Mouse (Mus musculus): ENCODE measurements around the gene Olfr1248. TPM values are rescaled to one million over a fixed set of nuclear protein-coding genes. Genes with fewer than 3 reads are reported as not detected.
"Not testable (repeated sequence)": the region's sequence is repeated elsewhere in the genome, so short reads cannot be mapped to it uniquely, and the experiment has no call there.

Gene Olfr1248
- not detected in 2 replicates for polyA plus RNA-seq (2016; fragmentation: Nextera tagmentation; extraction: Ambion mirVana)

DNA sequence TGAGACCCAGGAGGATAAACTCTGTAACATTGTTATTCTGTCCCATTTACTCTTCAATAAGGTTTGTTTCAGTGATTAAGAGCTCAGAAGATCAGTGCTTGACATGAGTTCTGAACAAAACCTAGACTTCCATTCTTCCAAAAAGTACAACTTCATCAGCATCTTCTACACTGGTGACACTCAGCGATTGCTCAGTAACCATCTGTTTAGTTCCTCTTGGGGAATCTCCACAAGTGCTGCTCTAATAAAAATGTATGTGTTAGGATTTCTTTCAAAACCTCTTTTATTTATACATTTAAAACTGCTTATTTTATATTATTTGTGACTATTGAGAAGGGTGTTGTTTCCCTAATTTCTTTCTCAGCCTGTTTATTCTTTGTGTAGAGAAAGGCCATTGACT is at the start of gene Olfr1248:
TSS of gene Olfr1248 (minus strand) at position 101 of the 400 bp plus-strand sequence.
- H3K4me3 ChIP-seq; H3K27ac ChIP-seq; DNase-seq (ENCODE audit: low spot score); H3K27me3 ChIP-seq (ENCODE audit: insufficient read depth, poor library complexity, severe bottlenecking); H3K4me1 ChIP-seq (replicated peaks); H3K9me3 ChIP-seq; H3K36me3 ChIP-seq: not testable (repeated sequence)
- 92% methylated on average over 1 of the region's 1 CpGs for WGBS

DNA sequence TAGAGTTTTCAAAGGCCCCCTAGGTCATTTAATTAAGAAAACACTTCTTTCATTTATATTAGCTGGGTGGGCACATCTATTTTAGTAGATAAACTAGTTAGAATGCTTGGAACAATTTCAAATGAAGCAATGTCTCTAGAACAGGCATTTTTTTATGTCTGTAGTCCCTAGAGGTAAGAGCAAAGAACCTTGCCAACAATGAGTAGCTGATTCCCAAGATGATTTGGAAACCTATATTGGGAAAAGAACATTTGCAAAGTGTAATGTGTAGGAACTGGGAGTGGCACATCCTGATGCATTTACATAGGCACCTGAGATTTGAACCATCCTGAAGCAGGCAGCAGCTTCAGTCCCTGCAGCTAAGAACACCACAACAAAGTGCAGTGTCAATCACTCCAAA is 43.3 kb upstream of the Olfr1248 start, which contains the start of gene Olfr1250:
TSS of gene Olfr1250 (minus strand) at position 101 of the 400 bp plus-strand sequence.
- Histone ChIP-seq H3K9me3 (no peaks in the 10 kb centered on the region), H3K36me3 (no peaks in the 10 kb centered on the region), H3K27ac (no peak within 1 kb of the TSS), H3K4me3 (no peak within 1 kb of the TSS), H3K27me3 (ENCODE audit: insufficient read depth, poor library complexity, severe bottlenecking) (no peaks in the 10 kb centered on the region), H3K4me1 (replicated peaks) (no peaks in the 10 kb centered on the region)
- no peak for DNase-seq (ENCODE audit: low spot score)

DNA sequence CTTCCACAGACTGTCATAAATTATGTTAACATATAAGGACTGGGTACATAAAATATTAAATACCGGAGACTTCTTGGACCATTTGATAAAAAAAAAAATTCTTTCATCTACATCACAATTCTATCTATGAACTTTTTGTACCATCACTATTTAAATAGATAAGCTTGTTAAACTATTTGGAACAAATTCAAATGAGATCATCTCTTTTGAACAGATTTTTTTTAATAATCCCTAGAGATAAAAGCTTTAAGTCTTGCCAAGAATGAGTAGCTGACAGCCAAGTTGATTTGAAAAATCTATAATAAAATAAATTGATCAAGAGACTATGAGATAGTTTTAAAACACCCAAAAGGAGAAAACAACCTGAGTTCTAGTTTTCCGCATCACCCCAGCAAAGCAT is 16.8 kb upstream of the Olfr1248 start, which contains the start of gene Olfr1249:
TSS of gene Olfr1249 (minus strand) at position 101 of the 400 bp plus-strand sequence.
- DNase-seq (ENCODE audit: low spot score) = no peak
- no peak within 1 kb of the TSS for H3K4me3 ChIP-seq
- no peak within 1 kb of the TSS for H3K27ac ChIP-seq
- no peaks in the 10 kb centered on the region for H3K27me3 ChIP-seq (ENCODE audit: insufficient read depth, poor library complexity, severe bottlenecking)
- H3K9me3 ChIP-seq = no peaks in the 10 kb centered on the region
- WGBS = 97% methylated on average over 2 of the region's 2 CpGs
- no peaks in the 10 kb centered on the region for H3K36me3 ChIP-seq
- no peaks in the 10 kb centered on the region for H3K4me1 ChIP-seq (replicated peaks)

DNA sequence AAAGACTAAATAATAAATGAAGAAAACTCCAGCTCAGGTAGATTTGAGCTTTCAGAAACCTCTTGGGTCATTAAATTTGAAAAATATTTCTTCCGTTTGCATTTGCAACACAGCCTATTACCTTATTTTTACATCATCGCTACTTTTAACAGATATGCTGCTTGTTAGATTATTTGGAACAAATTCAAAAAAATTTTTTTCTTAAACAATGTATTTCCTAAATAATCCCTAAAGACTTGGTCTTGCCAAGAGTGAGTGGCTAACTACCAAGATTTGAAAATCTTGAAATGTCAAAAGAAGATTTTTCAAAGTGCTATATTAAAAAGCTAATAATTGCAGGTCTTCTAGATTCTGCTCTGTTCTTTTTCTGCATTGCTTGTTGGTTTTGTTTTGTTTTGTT is 4.0 kb downstream of the Olfr1248 start, which contains the start of gene Olfr1247:
TSS of gene Olfr1247 (minus strand) at position 101 of the 400 bp plus-strand sequence.
- no peak within 1 kb of the TSS for H3K4me3 ChIP-seq
- no peaks in the 10 kb centered on the region for H3K36me3 ChIP-seq
- H3K4me1 ChIP-seq (replicated peaks) = no peaks in the 10 kb centered on the region
- no peaks in the 10 kb centered on the region for H3K9me3 ChIP-seq
- no peak within 1 kb of the TSS for H3K27ac ChIP-seq
- H3K27me3 ChIP-seq (ENCODE audit: insufficient read depth, poor library complexity, severe bottlenecking) = no peaks in the 10 kb centered on the region
- WGBS = 91% methylated on average over 2 of the region's 2 CpGs
- no peak for DNase-seq (ENCODE audit: low spot score)

DNA sequence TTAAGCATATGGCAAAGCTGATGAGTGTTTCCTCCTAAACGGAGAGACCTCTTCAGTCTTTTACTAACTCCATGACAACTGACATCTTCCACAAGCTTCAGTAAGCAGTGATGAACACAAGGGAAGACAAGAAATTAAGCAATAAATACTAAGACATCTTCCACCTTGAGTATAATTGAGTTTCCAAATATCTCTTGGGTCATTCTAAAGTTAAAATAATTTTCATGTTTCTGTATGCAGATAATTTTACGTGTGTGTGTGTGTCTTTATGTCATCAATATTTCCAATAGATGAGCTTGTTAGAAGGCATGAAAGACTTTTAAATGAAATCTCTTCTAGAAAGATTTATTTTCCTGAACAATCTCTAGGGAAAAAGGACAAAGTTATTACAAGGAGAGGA is 25.0 kb downstream of the Olfr1248 start, which contains the start of gene Olfr1246:
TSS of gene Olfr1246 (minus strand) at position 101 of the 400 bp plus-strand sequence.
- Histone ChIP-seq H3K27me3 (ENCODE audit: insufficient read depth, poor library complexity, severe bottlenecking) (no peaks in the 10 kb centered on the region), H3K36me3 (no peaks in the 10 kb centered on the region), H3K4me3 (no peak within 1 kb of the TSS), H3K9me3 (no peaks in the 10 kb centered on the region), H3K27ac (no peak within 1 kb of the TSS), H3K4me1 (replicated peaks) (no peaks in the 10 kb centered on the region)
- 81% methylated on average over 2 of the region's 2 CpGs for WGBS
- no peak for DNase-seq (ENCODE audit: low spot score)

DNA sequence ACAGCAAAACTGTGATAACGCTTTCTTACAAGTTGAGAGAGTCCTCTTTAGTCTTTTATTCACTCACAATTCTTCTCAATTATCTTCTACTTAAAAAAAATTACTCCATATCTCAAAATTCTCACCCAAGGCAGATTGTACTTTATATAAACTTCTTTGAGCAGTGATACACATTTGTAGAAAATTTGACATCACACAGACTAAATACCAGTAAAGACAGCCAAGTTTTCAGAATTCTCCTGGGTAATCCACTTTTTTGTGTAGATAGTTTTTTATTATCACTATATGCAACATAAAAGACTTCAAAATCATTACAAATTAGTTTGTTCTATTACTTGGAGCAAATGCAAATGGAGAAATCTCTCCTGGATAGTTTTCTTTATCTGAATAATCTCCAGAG is 39.7 kb downstream of the Olfr1248 start, which contains the start of gene Olfr1245:
TSS of gene Olfr1245 (minus strand) at position 101 of the 400 bp plus-strand sequence.
- H3K27ac ChIP-seq = no peak within 1 kb of the TSS
- DNase-seq (ENCODE audit: low spot score) = no peak
- 91% methylated on average over 1 of the region's 1 CpGs for WGBS
- H3K4me3 ChIP-seq = no peak within 1 kb of the TSS
- H3K27me3 ChIP-seq (ENCODE audit: insufficient read depth, poor library complexity, severe bottlenecking) = no peaks in the 10 kb centered on the region
- no peaks in the 10 kb centered on the region for H3K4me1 ChIP-seq (replicated peaks)
- no peaks in the 10 kb centered on the region for H3K9me3 ChIP-seq
- no peaks in the 10 kb centered on the region for H3K36me3 ChIP-seq

Other genes starting within 250 kb of the Olfr1248 start
- not detected in 2 replicates for gene Olfr1238, start 208.6 kb downstream of the Olfr1248 start, polyA plus RNA-seq (2016; fragmentation: Nextera tagmentation; extraction: Ambion mirVana)
- not detected in 2 replicates for gene Olfr1239, start 197.8 kb downstream of the Olfr1248 start, polyA plus RNA-seq (2016; fragmentation: Nextera tagmentation; extraction: Ambion mirVana)
- gene Olfr1240, start 175.2 kb downstream of the Olfr1248 start, polyA plus RNA-seq (2016; fragmentation: Nextera tagmentation; extraction: Ambion mirVana) = not detected in 2 replicates
- not detected in 2 replicates for gene Olfr1241, start 131.1 kb downstream of the Olfr1248 start, polyA plus RNA-seq (2016; fragmentation: Nextera tagmentation; extraction: Ambion mirVana)
- not detected in 2 replicates for gene Olfr1242, start 119.9 kb downstream of the Olfr1248 start, polyA plus RNA-seq (2016; fragmentation: Nextera tagmentation; extraction: Ambion mirVana)
- gene Olfr1243, start 86.8 kb downstream of the Olfr1248 start, polyA plus RNA-seq (2016; fragmentation: Nextera tagmentation; extraction: Ambion mirVana) = not detected in 2 replicates
- gene Olfr1245, start 39.8 kb downstream of the Olfr1248 start, polyA plus RNA-seq (2016; fragmentation: Nextera tagmentation; extraction: Ambion mirVana) = not detected in 2 replicates
- not detected in 2 replicates for gene Olfr1246, start 25.1 kb downstream of the Olfr1248 start, polyA plus RNA-seq (2016; fragmentation: Nextera tagmentation; extraction: Ambion mirVana)
- gene Olfr1247, start 4.1 kb downstream of the Olfr1248 start, polyA plus RNA-seq (2016; fragmentation: Nextera tagmentation; extraction: Ambion mirVana) = not detected in 2 replicates
- gene Olfr1249, start 16.7 kb upstream of the Olfr1248 start, polyA plus RNA-seq (2016; fragmentation: Nextera tagmentation; extraction: Ambion mirVana) = not detected in 2 replicates
- not detected in 2 replicates for gene Olfr1250, start 43.2 kb upstream of the Olfr1248 start, polyA plus RNA-seq (2016; fragmentation: Nextera tagmentation; extraction: Ambion mirVana)
- gene Olfr1251, start 53.7 kb upstream of the Olfr1248 start, polyA plus RNA-seq (2016; fragmentation: Nextera tagmentation; extraction: Ambion mirVana) = not detected in 2 replicates
- gene Olfr1252, start 106.8 kb upstream of the Olfr1248 start, polyA plus RNA-seq (2016; fragmentation: Nextera tagmentation; extraction: Ambion mirVana) = not detected in 2 replicates
- not detected in 2 replicates for gene Olfr1253, start 138.8 kb upstream of the Olfr1248 start, polyA plus RNA-seq (2016; fragmentation: Nextera tagmentation; extraction: Ambion mirVana)
- not detected in 2 replicates for gene Olfr1254, start 175.4 kb upstream of the Olfr1248 start, polyA plus RNA-seq (2016; fragmentation: Nextera tagmentation; extraction: Ambion mirVana)
- not detected in 2 replicates for gene Olfr1255, start 193.8 kb upstream of the Olfr1248 start, polyA plus RNA-seq (2016; fragmentation: Nextera tagmentation; extraction: Ambion mirVana)
- not detected in 2 replicates for gene Olfr1256, start 223.3 kb upstream of the Olfr1248 start, polyA plus RNA-seq (2016; fragmentation: Nextera tagmentation; extraction: Ambion mirVana)
- not detected in 2 replicates for gene Olfr48, start 230.0 kb upstream of the Olfr1248 start, polyA plus RNA-seq (2016; fragmentation: Nextera tagmentation; extraction: Ambion mirVana)

All from hindbrain, embryonic 10.5 days (tissue).